Mouse (Mus musculus) cerebellum, adult 11-12 months (tissue): ENCODE results near the gene Frmd8.

Source experiments
- DNase-seq: peaks from one replicate; pipeline ENCODE4 v3.0.0; 2022

The Frmd8 gene

GRCm38 (mm10) chr19:5874969-5875480, at the start of gene Frmd8:
Gene Frmd8, minus strand, starts transcription at chr19:5875274.
- DNase-seq, result peak; percentile 93

- DNase-seq, result peak; percentile 95
Observed at GRCm38 (mm10) chr19:5924713-5925093, 49.6 kb upstream of the Frmd8 start, which contains the start of gene Cdc42ep2. Gene Cdc42ep2, minus strand, starts transcription at chr19:5924816.

DNA sequence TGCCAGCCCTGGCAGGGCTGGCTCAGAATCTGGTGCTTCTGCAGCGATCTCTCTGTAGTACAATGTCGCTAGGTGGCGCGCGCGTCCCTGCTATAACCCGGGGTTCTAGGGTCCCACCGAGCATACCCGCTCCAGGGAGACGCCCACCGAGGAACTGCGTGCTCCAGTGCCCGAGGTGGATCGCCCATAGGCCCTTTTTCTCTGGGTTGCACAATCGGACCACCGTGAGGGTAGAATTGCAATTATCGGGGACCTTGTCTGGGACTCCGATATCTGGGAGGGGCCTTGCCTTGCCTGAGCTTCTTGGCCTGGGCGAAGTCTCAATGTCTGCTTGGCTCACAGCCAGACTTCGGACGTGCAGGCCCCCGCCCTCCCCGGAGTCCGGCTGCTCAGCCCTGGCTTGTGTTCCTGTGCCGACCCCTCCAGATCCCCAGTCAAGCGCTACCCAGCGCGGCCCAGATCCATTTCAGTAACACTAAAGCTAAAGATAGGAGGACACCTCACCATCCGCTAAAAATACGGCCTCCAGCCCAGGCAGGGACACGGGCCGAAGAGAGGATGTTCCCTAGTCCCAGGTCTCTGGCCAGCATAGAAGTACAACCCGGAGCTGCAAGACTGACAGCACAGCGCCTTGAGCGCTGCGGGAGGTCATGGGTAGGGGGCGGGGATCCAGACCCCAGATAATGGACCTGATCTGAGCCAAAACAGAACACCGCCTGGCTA, 49.1 kb upstream of the Frmd8 start:
- DNase-seq, result peak; percentile 81

DNA sequence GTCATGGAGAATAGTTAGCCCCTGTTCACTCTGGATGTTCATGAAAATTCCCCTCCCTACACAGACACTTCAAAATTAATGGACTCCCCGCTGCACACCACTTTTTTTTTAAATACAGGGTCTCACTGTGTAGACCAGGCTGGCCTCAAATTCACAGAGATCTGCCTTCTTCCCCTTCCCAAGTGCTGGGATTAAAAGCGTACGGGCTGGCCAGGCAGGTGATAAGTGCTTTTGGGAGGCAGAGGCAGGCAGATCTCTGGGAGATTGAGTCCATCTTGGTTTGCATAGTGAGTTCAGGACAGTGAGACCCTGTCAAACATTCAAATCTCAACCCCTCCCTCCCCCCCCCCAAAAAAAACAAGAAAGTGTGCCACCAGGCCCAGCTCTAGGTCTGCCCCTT, 47.9 kb upstream of the Frmd8 start:
- no peak for DNase-seq

GRCm38 (mm10) chr19:5922119-5922942, 47.3 kb upstream of the Frmd8 start:
- no peak for DNase-seq

GRCm38 (mm10) chr19:5921715-5922114, 46.6 kb upstream of the Frmd8 start:
- no peak for DNase-seq

DNA sequence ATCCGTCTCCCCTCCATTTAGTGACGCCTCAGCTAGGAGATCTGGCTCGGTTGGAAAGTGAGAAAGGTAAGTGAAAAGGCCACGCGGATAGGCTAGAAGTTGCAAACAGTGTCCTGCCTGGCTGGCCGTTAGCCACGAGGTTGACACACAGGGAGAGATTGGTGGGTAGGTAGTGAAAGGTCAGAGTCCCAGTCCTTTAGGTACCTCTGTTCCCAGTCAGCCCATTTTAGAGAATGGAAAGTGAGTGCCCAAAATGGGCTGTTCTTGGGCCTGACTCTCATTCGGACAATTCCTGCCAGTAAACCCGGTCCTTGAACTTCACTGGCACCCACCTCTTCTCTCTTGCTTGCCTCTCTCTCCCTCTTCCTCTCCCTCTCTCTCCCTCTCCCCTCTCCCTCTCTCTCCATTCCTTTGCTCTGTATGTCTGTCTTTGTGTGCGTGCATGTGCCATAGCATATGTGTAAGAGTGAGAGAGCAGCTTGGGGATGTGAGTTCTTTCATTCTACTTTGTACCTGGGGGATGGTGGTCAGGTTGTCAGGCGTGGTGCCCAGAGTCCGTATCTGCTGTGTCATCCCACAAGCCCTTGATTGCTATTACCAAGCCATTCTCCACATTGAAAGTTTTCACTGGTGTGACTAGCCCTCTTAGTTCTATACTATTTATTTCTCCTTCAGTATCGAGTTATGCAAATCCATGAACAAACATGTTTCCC, 38.1 kb upstream of the Frmd8 start, which contains the start of gene Dpf2:
Dpf2 (minus strand) TSS at position 4 of the 713 bp plus-strand sequence.
- DNase-seq, result no peak

DNA sequence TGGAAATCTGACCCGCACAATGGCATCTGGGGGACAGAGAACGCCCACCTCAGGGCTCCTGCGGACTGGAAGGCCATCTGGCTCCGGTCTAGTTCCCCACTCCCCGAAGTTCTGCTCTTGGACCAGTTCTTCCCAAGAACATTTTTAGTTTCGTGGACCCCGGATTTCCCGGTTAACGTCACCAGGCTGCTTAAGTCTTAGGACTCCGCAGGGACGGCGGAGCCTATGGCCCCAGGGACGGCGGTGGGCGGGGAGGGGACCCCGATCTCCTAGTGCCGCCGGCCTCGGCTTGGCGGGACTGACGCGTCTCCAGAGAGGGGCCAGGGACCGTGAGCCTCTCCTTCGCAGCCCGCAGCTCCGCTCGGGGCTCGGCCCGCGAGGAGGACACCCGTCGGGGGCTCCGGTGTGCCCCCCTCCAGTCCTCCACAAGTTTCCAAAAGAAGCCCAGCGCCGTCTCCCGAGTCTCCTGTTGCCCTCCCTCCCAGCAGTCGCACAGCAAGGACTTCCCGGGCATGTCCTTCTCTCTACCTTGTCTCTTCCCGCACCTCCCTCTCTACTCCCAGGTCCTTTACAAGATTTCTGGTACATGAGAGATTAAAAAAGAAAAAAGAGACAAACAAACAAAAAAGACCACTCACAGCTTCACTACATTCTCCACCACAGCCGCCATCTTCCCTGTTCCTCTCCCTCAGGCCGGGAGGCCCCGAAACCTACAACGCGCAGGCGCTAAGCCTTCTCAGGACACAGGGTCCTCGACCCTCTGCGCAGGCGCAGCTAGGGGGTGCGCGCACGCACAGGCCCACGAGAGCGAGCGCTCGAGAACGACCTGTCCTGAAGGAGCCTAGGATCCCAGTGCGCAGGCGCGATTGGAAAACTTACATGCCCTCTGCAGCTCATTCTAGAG, 37.3 kb upstream of the Frmd8 start:
- DNase-seq, result peak; percentile 99

GRCm38 (mm10) chr19:5911430-5912102, 36.5 kb upstream of the Frmd8 start:
- no peak for DNase-seq

DNA sequence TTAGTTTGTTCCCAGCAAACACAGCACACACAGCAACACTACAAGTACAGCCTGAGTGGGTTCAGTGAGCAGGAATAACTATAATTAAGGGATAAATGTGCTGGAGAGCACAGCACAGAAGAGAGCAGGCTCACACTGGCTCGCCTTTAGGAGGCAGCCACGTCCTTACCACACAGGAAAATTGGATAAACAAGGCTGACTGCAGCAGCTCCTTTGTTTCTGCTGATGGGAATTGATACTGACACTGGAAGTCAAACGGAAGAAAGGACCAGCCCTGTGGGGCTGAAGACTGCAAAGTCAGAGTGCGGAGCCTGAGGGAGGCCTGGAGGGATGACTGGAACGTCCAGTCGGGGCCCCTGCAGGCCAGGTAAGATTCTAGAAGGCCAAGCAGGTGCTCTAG, 35.1 kb upstream of the Frmd8 start:
- no peak for DNase-seq

- DNase-seq, result no peak
Observed at GRCm38 (mm10) chr19:5907275-5907674, 32.2 kb upstream of the Frmd8 start.

DNA sequence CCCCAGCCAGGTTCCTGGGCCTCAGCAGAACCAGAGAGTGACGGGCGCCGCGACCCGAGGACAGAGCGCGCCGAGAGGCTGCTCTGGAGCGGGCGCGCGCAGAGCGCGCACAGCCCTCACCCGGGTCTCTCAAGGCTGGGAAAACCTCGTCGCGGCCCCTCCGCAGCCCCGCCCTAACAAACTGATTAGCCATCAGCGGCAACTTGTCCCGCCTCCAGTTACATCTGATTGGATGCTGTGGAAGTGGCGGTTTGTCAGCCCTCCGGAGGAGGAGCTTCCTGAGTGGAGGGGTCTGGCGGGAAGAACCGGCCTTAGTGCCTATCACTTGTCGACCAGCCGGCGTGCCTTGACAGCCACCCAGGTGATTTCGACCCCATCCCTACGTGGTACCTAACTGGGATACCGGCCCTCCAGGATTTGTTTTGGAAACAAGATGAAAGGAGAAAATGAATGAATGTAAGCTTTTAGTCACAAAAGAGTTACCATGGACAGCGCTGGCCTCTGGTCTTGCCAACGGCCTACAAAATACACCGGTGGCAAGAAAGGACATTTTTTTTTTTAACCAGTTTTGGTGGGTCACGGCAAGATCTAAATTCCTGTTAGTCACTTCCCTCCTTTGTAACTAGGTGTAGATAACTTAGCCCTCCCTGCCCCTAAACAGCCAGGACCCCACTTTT, 19.1 kb upstream of the Frmd8 start, which contains the start of gene Tigd3:
Tigd3 (minus strand) TSS at position 148 of the 677 bp plus-strand sequence.
- peak; percentile 95 for DNase-seq

DNA sequence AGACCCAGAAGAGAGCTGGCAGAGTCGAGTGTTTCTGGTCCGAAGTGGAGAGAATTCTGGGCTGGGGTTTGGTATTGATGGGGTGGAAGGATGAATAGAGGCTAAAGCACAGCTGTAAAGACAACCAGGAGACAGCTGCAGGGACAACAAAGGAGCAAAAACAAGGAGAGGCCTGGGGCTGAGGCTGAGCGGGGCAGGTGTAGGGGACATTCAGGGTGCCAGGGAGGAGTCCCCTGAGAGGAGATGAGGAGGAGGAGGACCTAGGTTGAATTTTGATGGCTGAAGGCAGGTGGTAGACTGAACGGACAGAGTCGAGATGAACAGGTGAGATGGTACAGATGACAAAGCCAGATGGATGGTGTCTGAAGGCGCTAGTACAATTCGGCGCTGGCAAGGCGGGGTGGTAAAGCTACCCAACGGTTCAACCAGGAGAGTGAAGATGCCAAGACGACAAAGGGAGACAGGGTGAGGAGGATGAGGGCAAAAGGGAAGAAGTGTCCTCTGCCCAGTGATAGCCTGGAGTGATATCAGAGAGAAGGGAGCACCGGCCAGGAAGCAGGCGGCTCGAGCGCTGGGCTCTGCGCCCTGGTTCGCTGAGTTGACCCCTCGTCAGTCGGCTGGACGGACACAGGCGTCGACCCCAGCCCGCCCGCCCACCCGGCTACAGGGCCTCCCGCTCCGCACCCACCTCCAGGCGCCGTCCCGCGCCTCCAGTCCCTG, 18.4 kb upstream of the Frmd8 start:
- DNase-seq, result no peak

DNA sequence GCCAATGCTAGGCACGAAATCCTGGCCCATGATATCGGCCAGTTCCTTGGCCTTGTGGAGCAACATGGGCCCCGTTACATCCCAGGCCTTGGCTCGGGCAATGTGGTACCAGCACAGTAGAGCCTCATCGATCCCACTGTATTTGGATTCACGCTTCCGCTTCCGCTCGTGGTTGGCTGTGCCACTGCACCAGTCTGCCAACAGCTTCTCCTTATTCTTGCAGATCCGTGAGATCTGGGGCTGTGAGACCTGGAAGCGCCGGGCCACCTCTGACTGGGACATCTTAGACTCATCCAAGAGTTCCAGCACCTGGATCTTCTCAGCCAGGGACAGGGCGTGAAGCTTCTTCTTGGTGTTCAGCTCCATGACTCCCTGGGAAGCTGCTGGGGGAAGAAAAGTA, 17.7 kb upstream of the Frmd8 start:
- no peak for DNase-seq

- no peak for DNase-seq
Observed at GRCm38 (mm10) chr19:5892262-5892661, 17.2 kb upstream of the Frmd8 start.

- no peak for DNase-seq
Observed at GRCm38 (mm10) chr19:5891521-5892258, 16.6 kb upstream of the Frmd8 start.

- no peak for DNase-seq
Observed at GRCm38 (mm10) chr19:5889211-5889610, 14.1 kb upstream of the Frmd8 start.

- no peak for DNase-seq
Observed at GRCm38 (mm10) chr19:5887234-5887815, 12.3 kb upstream of the Frmd8 start.

DNA sequence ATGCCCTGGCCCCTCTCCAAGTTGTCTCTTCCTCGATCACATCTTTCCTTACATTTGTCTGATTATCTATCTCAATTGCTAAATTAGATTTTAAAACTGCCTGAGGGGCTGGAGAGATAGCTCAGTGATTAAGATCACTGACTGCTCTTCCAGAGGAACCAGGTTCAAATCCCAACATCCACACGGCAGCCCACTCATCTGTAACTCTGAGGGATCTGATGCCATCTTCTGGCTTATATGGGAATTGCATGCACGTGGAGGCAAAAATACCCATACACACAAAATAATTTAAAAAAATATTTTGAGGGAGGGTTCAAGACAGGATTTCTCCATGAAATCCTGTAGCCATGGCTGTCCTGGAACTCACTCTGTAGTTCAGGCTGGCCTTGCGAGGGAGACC, 10.8 kb upstream of the Frmd8 start:
- DNase-seq, result no peak
